Mouse (Mus musculus) embryonic facial prominence, embryonic 12.5 days (tissue): ENCODE measurements around the gene Hsd17b13. TPM values are rescaled to one million over a fixed set of nuclear protein-coding genes. Genes with fewer than 3 reads are reported as not detected.
"Not testable (repeated sequence)": the region's sequence is repeated elsewhere in the genome, so short reads cannot be mapped to it uniquely, and the experiment has no call there.

Experiments
- ATAC-seq: fragments of 200-750 bp; cut with Nextera tagmentation; 2 replicates; pipeline ENCODE4 v1.8.0; 2017; ENCODE audit not compliant: insufficient number of reproducible peaks, insufficient read depth, low FRiP score, low TSS enrichment
- H3K27ac ChIP-seq: fragments of 300-500 bp; sonication (generic); 2 replicates; pipeline ENCODE4 v1.5.1; 2016; ENCODE audit warnings: mild to moderate bottlenecking
- H3K27me3 ChIP-seq: fragments of 300-500 bp; sonication (generic); 2 replicates; pipeline ENCODE4 v1.6.1; 2016; ENCODE audit warnings: mild to moderate bottlenecking, moderate library complexity
- H3K36me3 ChIP-seq: fragments of 300-500 bp; sonication (generic); 2 replicates; pipeline ENCODE4 v1.6.1; 2016; ENCODE audit warnings: mild to moderate bottlenecking
- H3K4me1 ChIP-seq: fragments of 300-500 bp; sonication (generic); 2 replicates; pipeline ENCODE4 v1.6.1; 2016
- H3K4me2 ChIP-seq: fragments of 300-500 bp; sonication (generic); replicated peaks from 2 replicates; pipeline ENCODE4 v1.6.1; 2016; ENCODE audit warnings: mild to moderate bottlenecking, moderate library complexity
- H3K4me3 ChIP-seq: fragments of 300-500 bp; sonication (generic); 2 replicates; pipeline ENCODE4 v1.5.1; 2016; ENCODE audit warnings: mild to moderate bottlenecking
- H3K9ac ChIP-seq: fragments of 300-500 bp; sonication (generic); 2 replicates; pipeline ENCODE4 v1.6.1; 2016; ENCODE audit warnings: mild to moderate bottlenecking, moderate library complexity
- H3K9me3 ChIP-seq: fragments of 300-500 bp; sonication (generic); 2 replicates; pipeline ENCODE4 v1.6.1; 2016; ENCODE audit warnings: mild to moderate bottlenecking, moderate library complexity
- WGBS: fragments of 180-500 bp; shearing (Covaris S2); methylation state at CpG from one replicate; pipeline ENCODE4 v1.1.7; 2016; 5-methylcytosine and 5-hydroxymethylcytosine counted together
- polyA plus RNA-seq: library from polyadenylated mRNA; unstranded; fragments of >200 nt; fragmentation: Nextera tagmentation; extraction: Ambion mirVana; gene quantifications from 2 replicates; pipeline ENCODE4 v1.2.1, GENCODE M21; 2016

The Hsd17b13 gene
- polyA plus RNA-seq = 0.20 TPM in 1 of 2 replicates, not detected in the other

DNA sequence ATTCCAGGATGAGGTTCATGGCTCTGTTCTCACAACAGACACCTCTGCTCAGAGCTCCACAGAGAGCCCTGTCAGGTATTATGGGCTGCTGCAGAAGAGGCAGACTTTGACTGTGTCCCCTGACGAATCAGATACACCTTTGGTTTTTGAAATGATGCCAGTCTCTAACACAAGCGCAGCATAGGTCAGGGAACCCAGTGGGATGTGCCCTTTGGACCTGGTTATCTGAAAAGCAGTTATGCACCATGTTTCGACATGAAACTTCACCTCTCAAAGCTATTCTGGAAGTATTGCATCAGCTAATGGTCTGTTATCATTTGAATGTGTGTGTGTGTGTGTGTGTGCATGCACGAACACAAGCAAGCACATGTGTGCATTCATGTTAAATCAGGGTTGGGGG, at the start of gene Hsd17b13:
Gene Hsd17b13, minus strand, starts transcription at position 114 of the 400 bp plus-strand sequence.
- 81% methylated on average over 4 of the region's 4 CpGs for WGBS
- Histone ChIP-seq H3K4me1 (no peaks in the 10 kb centered on the region), H3K27ac (no peak within 1 kb of the TSS), H3K4me3 (no peak within 1 kb of the TSS), H3K36me3 (no peaks in the 10 kb centered on the region), H3K9me3 (no peaks in the 10 kb centered on the region), H3K4me2 (no peak within 1 kb of the TSS), H3K27me3 (no peaks in the 10 kb centered on the region), H3K9ac (no peak within 1 kb of the TSS)
- no peak for ATAC-seq

DNA sequence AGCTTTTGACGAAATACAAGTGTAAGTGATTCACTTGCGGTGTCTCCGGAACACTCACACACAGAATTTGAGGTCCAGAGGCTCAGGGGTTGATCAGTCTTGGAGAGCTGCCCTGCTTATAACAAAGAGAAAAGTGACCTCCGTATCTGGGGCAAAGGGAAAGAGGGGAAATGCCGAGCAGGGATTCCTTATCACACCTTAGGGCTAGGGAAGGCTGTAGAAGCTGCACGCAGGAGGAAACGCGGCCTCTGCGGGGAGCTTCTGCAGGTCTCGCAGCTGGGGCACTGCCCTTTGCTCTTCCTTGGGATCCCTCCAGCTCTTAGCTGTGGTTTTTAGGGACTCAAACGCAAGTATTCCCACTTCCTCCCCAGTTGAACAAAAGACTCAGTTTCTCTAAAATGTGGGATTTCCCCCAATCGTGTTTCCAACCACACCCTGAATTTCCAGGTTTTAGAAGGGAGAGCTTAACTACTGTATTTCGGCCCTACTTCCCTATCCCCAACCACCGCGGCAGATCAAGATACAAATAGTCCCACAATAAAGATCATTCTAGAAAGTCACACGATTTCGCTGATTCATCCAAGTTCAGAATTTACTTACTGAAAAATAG, 48.1 kb upstream of the Hsd17b13 start:
- Histone ChIP-seq H3K27ac (no peak overlapping the region), H3K4me2 (no peak overlapping the region), H3K4me1 (0 out of 2 replicates have a peak, but pooled peaks cover 19% of the 10 kb centered on the region), H3K36me3 (no peaks in the 10 kb centered on the region), H3K27me3 (peaks cover 7% of the 10 kb centered on the region; the same call in 1 of the 2 replicates), H3K9me3 (no peaks in the 10 kb centered on the region), H3K4me3 (no peak overlapping the region), H3K9ac (no peak overlapping the region)
- WGBS = 36% methylated on average over 17 of the region's 17 CpGs
- no peak for ATAC-seq

DNA sequence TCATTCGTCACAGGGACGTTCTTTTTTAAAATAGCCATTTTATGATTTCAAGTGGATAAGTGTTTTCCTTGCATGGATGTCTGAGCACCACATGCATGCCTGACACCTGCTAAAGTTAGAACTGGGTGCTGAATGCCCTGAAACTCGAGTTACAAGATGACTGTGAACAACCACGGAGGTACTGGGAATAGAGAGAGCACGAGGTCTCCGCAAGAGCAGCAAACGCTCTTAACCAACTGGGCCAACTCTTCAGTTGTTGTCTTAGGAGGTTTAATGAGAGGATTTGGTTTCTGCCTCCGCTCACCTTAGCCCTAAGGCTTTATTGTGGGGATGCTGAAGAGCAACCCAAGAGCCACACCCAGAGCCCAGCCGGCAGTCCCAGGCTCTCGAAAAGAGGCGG, 47.6 kb upstream of the Hsd17b13 start:
- ATAC-seq = no peak
- no peaks in the 10 kb centered on the region for H3K36me3 ChIP-seq
- no peak overlapping the region for H3K9ac ChIP-seq
- 0 out of 2 replicates have a peak, but pooled peaks cover 19% of the 10 kb centered on the region for H3K4me1 ChIP-seq
- H3K9me3 ChIP-seq = no peaks in the 10 kb centered on the region
- H3K4me3 ChIP-seq = no peak overlapping the region
- 59% methylated on average over 11 of the region's 11 CpGs for WGBS
- H3K27ac ChIP-seq = no peak overlapping the region
- no peak overlapping the region for H3K4me2 ChIP-seq
- peaks cover 7% of the 10 kb centered on the region; the same call in 1 of the 2 replicates for H3K27me3 ChIP-seq

DNA sequence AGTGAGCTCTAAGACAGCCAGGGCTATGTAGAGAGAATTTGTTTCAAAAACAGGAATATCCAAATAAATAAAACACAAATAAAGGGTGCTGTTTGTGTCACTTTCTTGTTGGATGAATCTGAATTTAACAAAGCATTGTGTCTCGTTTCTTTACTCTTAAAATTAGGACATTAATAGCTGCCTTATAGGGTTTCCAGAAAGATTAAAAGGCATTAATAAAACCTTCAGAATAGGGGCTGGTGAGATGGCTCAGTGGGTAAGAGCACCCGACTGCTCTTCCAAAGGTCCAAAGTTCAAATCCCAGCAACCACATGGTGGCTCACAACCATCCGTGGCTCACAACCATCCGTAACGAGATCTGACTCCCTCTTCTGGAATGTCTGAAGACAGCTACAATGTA, 47.0 kb upstream of the Hsd17b13 start:
- H3K9ac ChIP-seq, H3K27me3 ChIP-seq, ATAC-seq, H3K9me3 ChIP-seq, H3K36me3 ChIP-seq, H3K27ac ChIP-seq, H3K4me3 ChIP-seq, H3K4me2 ChIP-seq: not testable (repeated sequence)
- 0 out of 2 replicates have a peak, but pooled peaks cover 19% of the 10 kb centered on the region for H3K4me1 ChIP-seq
- WGBS = 79% methylated on average over 5 of the region's 5 CpGs

DNA sequence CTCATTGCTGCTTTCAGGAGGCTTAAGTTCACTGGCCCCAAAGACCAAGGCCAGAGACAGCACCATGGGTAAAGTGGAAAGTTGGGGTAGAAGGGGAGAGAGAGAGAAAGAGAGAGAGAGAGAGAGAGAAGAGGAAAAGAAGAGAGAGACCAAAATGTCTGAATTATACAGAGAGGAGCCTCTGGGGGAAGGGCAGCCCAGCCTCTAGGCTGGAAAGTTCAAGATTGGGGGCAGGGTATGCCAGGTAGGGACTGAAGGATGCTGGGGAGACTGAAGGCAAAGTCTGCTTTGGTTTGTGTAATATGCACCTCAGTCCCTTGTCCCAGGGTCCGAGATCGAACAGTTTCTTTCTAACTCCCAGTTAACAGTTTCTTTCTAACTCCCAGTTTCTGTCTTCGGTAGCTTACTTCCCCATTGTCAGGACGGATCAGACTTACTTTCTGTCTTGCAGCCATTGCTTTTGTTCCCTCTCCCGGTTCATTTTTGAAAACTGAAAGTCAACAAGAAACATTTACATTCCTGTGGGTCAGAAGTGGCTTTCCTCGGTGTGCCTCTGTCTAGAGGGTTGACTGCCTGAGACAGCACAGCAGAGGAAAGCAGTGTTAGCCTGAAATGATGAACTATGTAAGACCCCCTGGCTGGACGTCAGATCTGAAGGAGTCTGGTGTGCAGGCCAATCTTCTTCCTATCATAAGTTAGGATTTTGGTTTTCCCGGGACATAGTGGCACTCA, 46.2 kb upstream of the Hsd17b13 start:
- no peak overlapping the region for H3K27ac ChIP-seq
- no peak overlapping the region for H3K4me3 ChIP-seq
- ATAC-seq = no peak
- H3K9ac ChIP-seq = no peak overlapping the region
- no peak overlapping the region for H3K4me2 ChIP-seq
- 69% methylated on average over 8 of the region's 8 CpGs for WGBS
- H3K27me3 ChIP-seq = peaks cover 7% of the 10 kb centered on the region; the same call in 1 of the 2 replicates
- H3K4me1 ChIP-seq = 0 out of 2 replicates have a peak, but pooled peaks cover 19% of the 10 kb centered on the region
- no peaks in the 10 kb centered on the region for H3K36me3 ChIP-seq
- H3K9me3 ChIP-seq = no peaks in the 10 kb centered on the region

DNA sequence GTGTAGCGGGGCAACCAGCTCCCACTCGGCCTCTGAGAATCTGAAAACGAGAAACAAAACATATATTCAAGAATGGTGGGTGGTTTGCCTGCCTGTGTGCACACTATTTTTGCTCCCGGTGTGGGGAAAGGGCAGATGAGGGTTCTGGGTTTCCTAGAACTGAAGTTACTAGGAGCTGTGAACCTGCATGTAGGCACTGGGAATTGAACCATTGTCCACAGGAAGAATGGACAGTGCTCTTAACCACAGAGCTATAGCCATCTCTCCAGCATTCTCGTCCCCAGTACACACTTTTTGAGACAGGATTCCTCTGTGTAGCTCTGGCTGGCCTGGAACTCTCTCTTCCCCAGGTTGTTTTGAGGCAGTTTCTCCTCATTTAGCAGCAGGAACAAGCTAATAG, 45.3 kb upstream of the Hsd17b13 start:
- ATAC-seq = no peak
- peak overlapping the region; percentile 76 for H3K4me2 ChIP-seq

DNA sequence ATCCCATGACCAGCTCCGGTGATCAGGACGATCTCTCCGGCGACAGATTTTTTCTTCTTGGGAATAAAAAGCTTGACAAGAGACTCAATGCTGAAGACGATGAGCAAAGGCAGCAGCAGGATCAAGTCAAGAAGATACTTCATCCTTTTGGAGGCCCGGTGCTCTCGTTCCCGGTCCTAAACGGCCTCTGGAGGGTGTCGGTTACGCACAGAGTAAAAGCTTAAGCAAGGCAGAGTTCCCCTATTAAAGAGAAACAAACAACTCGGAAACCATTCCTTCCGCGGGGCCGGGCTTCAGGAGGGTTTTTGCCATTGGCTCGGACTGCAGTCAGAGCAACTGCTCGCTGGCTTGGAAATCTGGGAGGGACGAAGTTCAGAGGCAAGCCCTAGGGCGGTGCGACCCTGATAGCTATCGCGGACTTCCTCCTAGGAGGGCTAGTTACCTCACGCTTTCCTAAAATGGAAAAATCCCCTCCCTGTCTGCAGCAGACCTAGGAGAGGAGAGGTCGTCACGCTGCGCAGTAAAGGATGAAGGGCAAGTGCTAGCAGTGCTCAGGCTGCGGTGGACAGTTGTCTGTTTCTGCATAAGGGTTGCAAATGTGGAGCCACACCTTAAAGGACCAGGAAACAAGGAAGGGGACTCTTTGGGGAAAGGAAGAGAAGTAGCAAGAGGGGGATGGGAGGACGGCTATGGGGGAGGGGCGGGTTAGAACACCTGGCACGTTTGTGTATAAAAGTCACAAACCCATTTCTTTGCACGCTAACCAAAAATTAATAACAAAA, 44.6 kb upstream of the Hsd17b13 start, which contains the start of gene Hsd17b11:
Gene Hsd17b11, minus strand, starts transcription at position 323 of the 782 bp plus-strand sequence.
- peaks cover 3% of the 10 kb centered on the region; the same call in 1 of the 2 replicates for H3K36me3 ChIP-seq
- H3K27ac ChIP-seq = peak within 1 kb of the TSS; percentile 68
- peak; percentile 69; the same call in 1 of the 2 replicates for ATAC-seq
- peak within 1 kb of the TSS; percentile 76 for H3K4me2 ChIP-seq
- peak within 1 kb of the TSS; percentile 60 for H3K9ac ChIP-seq
- H3K9me3 ChIP-seq = no peaks in the 10 kb centered on the region
- 0 out of 2 replicates have a peak, but pooled peaks cover 19% of the 10 kb centered on the region for H3K4me1 ChIP-seq
- peaks cover 7% of the 10 kb centered on the region; the same call in 1 of the 2 replicates for H3K27me3 ChIP-seq
- WGBS = 1% methylated on average over 31 of the region's 31 CpGs
- H3K4me3 ChIP-seq = peak within 1 kb of the TSS; percentile 47

More for the DNA sequence above, 45.3 kb upstream of the Hsd17b13 start:
- no peaks in the 10 kb centered on the region for H3K9me3 ChIP-seq
- 0 out of 2 replicates have a peak, but pooled peaks cover 19% of the 10 kb centered on the region for H3K4me1 ChIP-seq
- 35% methylated on average over 5 of the region's 5 CpGs for WGBS
- no peak overlapping the region for H3K27ac ChIP-seq
- no peak overlapping the region for H3K9ac ChIP-seq
- H3K36me3 ChIP-seq = no peaks in the 10 kb centered on the region
- peak overlapping the region; percentile 47; the same call in 1 of the 2 replicates for H3K4me3 ChIP-seq
- peaks cover 7% of the 10 kb centered on the region; the same call in 1 of the 2 replicates for H3K27me3 ChIP-seq

DNA sequence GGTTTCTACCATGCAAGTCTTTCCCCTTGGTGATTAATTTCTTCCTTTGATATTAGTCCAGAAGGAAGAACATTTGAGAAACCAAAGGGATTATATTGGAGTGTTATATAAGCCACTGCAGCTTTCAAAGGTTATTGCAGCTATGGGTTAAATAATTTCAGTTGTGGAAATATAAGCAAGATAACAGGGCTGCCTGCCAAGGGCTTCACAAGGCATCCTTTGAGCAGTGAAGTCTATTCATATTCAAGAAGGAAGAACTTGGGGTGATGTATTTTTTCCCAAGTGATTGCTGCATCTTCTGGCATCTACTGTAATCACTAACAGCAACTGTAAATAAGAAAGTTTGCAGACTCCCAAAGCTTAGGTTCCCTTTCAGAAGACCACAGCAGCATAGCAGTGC, 34.2 kb upstream of the Hsd17b13 start:
- H3K4me1 ChIP-seq = no peaks in the 10 kb centered on the region
- H3K27me3 ChIP-seq = no peaks in the 10 kb centered on the region
- H3K9ac ChIP-seq = no peak overlapping the region
- no peaks in the 10 kb centered on the region for H3K36me3 ChIP-seq
- H3K9me3 ChIP-seq = no peaks in the 10 kb centered on the region
- H3K4me3 ChIP-seq = no peak overlapping the region
- H3K4me2 ChIP-seq = no peak overlapping the region
- no peak overlapping the region for H3K27ac ChIP-seq
- no peak for ATAC-seq

DNA sequence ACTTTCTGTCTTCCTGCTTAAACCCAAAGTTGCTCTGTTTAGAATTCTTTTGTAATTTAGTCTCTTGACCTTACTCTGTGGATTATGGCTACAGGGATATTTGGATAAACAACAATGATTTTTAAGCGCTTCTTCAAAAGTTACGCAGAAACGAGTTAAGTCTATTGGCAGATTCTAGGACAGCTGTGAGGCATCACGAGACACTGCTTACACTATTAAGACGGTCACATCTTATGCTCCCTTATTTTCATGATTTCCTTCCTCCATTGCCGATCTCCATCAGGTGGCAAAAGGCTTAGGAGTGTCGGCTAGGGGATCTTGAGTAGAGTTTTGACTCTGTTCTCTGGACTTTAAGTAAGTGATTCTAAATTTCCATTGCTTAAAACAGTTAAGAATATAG, 33.1 kb upstream of the Hsd17b13 start:
- Histone ChIP-seq H3K27ac (no peak overlapping the region), H3K4me2 (no peak overlapping the region), H3K9ac (no peak overlapping the region), H3K9me3 (no peaks in the 10 kb centered on the region), H3K27me3 (no peaks in the 10 kb centered on the region), H3K4me3 (no peak overlapping the region), H3K4me1 (no peaks in the 10 kb centered on the region), H3K36me3 (no peaks in the 10 kb centered on the region)
- 91% methylated on average over 7 of the region's 7 CpGs for WGBS
- no peak for ATAC-seq

DNA sequence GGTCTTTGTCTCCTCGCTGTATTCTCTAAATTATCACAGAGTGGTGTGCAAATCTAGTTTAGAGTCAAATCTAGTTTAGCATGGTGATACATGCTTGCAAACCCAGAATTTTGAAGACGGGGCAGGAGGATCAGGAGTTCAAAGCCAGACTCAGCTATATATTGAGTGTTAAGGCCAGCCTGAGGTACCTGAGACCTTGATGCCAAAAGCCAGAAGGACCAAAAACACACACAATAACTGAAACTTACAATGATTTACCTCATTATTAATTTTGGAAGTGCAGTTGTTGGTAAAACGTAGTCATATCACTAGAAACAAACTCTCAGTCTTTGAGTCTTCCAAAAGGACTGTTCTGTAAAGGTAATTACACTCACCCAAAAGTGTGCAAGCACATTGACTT, 32.2 kb upstream of the Hsd17b13 start:
- H3K36me3 ChIP-seq = no peaks in the 10 kb centered on the region
- no peak overlapping the region for H3K4me3 ChIP-seq
- H3K9ac ChIP-seq = no peak overlapping the region
- H3K4me1 ChIP-seq = no peaks in the 10 kb centered on the region
- H3K4me2 ChIP-seq = no peak overlapping the region
- no peak overlapping the region for H3K27ac ChIP-seq
- no peaks in the 10 kb centered on the region for H3K27me3 ChIP-seq
- H3K9me3 ChIP-seq = no peaks in the 10 kb centered on the region
- WGBS = 88% methylated on average over 3 of the region's 3 CpGs
- no peak for ATAC-seq

DNA sequence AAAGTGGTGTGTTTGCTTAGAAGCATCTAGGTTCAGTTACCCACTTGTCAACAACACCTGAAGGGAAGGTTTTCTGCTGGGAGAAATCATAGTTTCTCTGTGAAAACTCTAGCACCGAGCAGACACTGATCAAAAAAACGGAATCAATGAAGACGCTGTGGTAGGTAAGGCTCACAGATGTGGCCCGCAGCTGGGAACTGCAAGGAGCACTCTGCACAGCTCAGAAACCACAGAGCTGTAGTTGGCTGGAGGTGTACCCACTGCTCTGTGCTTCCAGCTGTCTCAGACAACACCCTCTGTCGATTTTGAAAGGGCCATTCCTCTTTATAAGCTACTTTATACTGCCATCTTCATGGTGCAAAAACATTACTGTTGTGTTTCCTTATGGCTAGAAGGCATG, 30.6 kb upstream of the Hsd17b13 start:
- no peak overlapping the region for H3K27ac ChIP-seq
- H3K27me3 ChIP-seq = no peaks in the 10 kb centered on the region
- no peak for ATAC-seq
- no peak overlapping the region for H3K4me2 ChIP-seq
- H3K9me3 ChIP-seq = no peaks in the 10 kb centered on the region
- 80% methylated on average over 5 of the region's 5 CpGs for WGBS
- H3K9ac ChIP-seq = no peak overlapping the region
- H3K4me3 ChIP-seq = no peak overlapping the region
- no peaks in the 10 kb centered on the region for H3K4me1 ChIP-seq
- H3K36me3 ChIP-seq = no peaks in the 10 kb centered on the region
